Mouse (Mus musculus) MEL-GATA-1-ER (cell line): ENCODE results near the gene Abcb1a.

ENCODE experiments used
- DNase-seq: peaks from one replicate; pipeline ENCODE4 v3.0.0-alpha.2; 2012; ENCODE audit warnings: low read depth; ENCODE audit errors: extremely low read depth

The Abcb1a gene

DNA sequence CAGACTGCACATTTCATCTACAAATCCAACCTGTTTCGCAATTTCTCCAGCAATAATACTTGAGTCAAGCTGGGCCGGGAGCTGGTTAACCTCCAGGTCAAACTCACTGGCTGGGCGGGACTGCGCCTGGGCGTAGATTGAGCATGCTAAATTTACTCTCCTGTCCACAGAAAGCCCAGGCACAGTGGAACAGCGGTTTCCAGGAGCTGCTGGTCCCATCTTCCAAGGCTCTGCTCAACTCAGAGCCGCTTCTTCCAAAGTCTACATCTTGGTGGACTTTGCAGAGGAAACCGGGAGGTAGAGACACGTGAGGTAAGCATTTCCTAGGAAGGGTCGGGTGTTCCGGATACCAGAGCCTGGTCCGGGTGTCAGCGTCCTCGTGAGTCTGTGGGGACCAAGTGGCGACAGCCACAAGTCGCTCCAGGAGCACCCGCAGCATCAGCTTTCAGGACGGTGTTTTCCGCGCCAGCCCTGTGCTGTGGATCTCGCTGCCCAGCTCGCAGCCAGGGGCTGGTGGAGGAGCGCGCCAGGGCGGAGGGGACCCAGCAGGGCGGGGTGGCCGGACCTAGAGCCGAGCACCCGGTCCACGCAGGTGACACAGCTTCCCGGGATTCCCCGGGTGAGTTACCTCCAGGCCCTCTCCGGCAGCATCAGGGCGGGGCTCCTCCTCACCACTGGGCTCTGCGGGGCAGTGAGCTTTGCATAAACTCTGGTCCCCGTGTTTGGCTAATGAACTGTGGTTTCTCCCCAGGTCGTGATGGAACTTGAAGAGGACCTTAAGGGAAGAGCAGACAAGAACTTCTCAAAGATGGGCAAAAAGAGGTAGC, at the start of gene Abcb1a:
Abcb1a (plus strand) TSS at position 167 of the 827 bp plus-strand sequence.
- no peak for DNase-seq

GRCm38 (mm10) chr5:8622071-8622595, 37.7 kb upstream of the Abcb1a start:
- no peak for DNase-seq

GRCm38 (mm10) chr5:8622596-8623231, 37.2 kb upstream of the Abcb1a start, which contains the start of gene Rundc3b:
Rundc3b (minus strand) TSS chr5:8622952.
- no peak for DNase-seq

DNA sequence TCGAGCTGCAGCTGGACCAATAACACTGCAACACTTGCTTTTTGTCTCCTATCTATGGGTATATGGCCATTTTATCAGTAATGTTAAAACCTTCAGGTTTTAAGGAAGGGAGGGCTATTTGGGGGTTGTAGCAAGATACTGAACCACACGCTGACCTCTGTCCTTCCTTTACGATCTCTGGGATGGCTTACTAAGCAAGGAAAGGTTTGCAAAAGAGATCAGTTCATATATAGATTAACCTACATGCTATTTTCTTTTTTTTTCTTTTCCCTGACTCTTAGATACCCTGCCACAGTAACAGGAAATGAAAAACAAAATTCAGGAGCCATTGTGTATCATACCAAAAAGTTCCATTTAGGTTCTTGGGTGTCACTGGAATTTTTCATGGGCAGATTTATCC, 27.0 kb upstream of the Abcb1a start:
- DNase-seq: no peak

GRCm38 (mm10) chr5:8634489-8634975, 25.3 kb upstream of the Abcb1a start:
- no peak for DNase-seq

DNA sequence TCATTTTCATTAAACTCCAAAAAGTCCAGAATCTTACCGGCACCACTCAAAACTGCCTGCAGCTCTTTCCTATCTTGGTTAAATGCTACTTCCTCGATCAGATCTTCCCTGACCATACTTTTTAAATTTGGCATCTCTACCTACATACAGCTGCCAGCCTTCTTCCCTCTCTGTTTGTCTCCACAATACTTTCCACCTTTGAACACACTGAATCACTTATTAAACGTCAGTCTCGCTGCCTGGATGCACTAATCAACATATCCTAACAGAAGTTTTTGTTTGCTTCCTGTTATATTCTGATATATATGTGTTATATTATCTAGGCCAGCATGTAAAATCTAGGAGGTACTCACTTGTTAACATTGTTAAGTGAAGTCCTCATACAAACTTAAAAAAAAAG, 11.6 kb upstream of the Abcb1a start:
- DNase-seq: no peak

DNA sequence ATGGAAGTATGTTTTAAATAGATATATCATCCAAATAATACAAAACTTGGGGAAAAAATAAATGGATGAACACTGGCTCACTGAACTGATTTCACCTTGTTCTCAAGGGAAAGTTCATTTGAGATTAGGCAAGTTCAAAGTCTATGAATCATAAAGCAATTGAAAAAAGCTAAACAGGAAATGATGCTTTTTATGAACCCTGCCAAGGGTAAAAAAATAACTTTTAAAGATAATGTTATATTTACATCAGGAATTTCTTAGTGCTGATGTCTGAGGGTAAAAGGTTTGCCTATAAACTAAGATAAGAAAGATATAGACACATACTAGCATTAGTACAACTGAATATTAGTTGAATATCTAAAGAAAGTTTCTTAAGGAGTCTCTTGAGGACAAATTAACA, 11.1 kb upstream of the Abcb1a start:
- no peak for DNase-seq

DNA sequence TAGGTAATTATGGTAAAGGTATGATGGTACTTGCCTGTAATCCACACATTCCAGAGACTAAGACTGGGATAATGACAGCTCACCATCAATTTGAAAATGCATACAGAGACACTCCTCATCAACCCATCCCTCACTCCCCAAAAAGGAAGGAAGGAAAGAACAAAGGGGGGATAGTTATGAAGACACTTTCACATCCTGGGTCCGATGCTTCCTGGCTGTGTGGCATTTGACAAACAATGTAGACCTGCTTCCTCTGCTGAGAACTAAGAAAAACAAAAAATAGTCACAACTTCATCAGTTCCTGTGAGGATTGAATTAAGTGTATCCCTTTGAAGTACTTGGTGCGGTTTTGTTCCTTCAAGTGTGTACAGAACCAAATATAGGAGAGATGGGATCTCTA, 7.8 kb upstream of the Abcb1a start:
- no peak for DNase-seq

GRCm38 (mm10) chr5:8660738-8661151, 868 bp downstream of the Abcb1a start:
- DNase-seq: no peak

GRCm38 (mm10) chr5:8664678-8665077, 4.8 kb downstream of the Abcb1a start:
- DNase-seq: no peak

- no peak for DNase-seq
Observed at GRCm38 (mm10) chr5:8667758-8668474, 8.0 kb downstream of the Abcb1a start.

DNA sequence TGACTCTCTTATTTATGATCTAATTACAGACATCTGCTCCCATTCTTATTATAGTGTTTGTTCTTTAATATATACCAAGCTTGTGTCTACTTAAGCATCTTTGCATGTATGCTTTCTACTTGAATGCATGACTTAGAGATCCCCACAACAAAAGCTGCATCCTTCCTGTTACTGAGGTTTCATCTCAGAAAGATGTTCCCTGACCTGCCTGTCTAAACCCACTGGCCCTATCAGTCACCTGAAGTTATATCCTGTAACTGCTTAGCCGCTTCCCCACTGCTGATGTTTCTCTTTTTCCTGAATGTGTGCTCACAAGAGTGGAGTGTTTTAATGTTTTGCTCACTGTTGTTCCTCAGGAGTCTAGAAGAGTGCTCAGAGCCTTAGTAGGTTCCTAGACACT, 9.7 kb downstream of the Abcb1a start:
- DNase-seq: no peak

GRCm38 (mm10) chr5:8675262-8675951, 15.5 kb downstream of the Abcb1a start:
- DNase-seq: no peak

DNA sequence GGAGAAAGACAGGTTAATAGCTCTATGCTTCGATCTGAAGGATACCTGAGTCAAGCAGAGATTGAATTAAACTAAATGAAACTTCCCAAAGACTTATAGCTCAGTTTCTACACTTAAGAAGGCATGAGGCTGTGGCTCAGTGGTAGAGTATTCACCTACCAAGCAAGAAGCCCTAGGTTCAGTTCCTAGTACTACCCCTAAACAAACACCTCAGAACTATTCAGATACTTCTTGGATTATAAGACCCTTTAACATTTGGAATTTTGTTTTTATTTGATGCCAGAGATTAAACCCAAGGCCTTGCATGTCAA, 16.0 kb downstream of the Abcb1a start:
- DNase-seq: no peak

- DNase-seq: no peak
Observed at GRCm38 (mm10) chr5:8681166-8681565, 21.3 kb downstream of the Abcb1a start.

DNA sequence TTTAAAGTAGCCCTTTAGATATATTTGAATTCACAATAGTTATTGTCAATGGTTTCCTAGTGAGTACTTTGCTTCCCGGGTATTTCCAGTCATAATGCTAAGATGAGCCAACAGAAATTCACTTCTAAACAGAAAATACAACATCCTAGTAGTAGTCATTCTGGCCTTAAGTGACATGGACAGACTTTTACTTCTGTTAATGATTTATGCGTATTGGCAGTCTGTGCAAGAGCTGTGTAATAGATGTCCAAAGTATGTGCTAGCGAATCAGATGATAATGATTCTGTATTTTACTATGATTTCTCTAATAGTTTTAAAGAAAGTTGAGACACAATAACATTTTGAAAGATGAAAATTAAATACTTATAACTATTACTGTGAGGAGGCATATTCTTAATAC, 23.8 kb downstream of the Abcb1a start:
- no peak for DNase-seq

DNA sequence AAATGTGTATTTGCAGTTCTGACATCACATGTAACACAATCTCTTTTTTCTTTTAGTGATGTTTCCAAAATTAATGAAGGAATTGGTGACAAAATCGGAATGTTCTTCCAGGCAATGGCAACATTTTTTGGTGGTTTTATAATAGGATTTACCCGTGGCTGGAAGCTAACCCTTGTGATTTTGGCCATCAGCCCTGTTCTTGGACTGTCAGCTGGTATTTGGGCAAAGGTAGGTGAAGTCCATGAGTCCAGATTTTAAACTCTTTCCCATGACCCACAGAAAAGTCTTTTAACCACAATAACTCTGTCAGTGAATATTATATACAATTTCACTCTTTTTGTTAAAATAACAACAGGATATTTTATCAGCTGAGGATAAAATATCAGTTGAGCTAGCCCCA, 26.2 kb downstream of the Abcb1a start:
- DNase-seq: no peak

GRCm38 (mm10) chr5:8687550-8687949, 27.7 kb downstream of the Abcb1a start:
- DNase-seq: no peak

DNA sequence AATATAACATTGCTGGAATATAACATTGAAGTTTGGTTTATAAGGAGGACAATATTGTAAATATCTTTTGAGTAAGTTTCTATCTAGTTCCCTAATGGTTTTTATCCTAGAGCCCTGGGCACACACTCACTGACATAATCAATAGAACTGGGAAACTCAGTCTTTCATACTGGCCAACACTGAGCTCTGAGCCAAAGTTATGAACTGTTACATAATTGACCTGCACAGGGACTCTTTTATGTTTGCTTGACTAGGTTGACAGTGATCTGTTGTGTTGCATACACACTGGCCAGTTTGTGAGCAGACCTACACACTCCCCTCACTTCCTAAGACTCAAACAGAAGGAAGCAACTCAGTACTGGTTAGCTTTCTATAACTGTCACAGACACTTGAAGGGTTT, 56.2 kb downstream of the Abcb1a start:
- no peak for DNase-seq

GRCm38 (mm10) chr5:8719556-8719955, 59.7 kb downstream of the Abcb1a start:
- no peak for DNase-seq

DNA sequence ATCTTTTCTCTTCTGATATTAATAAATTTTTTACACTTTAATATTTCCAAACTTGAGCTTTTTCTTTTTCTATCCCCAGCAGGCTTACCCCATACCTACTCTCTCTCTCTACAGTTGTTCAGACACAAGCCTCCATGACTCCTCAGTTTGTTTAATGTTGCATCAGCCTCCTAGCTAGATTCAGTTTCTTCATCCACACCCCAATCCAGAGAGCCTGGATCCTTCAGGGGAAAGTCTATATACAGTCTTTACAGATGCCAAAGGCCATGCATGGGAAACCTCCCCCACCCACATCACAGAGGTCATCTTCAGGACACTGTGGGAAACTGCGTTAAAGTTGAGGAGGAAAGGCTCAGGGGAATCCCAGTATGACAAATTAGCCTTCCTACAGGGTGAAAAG, 62.3 kb downstream of the Abcb1a start:
- DNase-seq: no peak
